Mouse (Mus musculus): ENCODE data around the gene Mrpl38. TPM values are rescaled to one million over a fixed set of nuclear protein-coding genes. Genes with fewer than 3 reads are reported as not detected.

Gene Mrpl38
- polyA plus RNA-seq, 1 experiment from 2014 or later = 110 TPM

Other genes starting within 250 kb of the Mrpl38 start
- 1.6 and 3.1 TPM in 2 replicates for gene Smim5, start 238.9 kb downstream of the Mrpl38 start, polyA plus RNA-seq (2015; fragmentation: Nextera tagmentation; extraction: Ambion mirVana)
- 33.8 and 38.6 TPM in 2 replicates for gene Smim6, start 226.9 kb downstream of the Mrpl38 start, polyA plus RNA-seq (2015; fragmentation: Nextera tagmentation; extraction: Ambion mirVana)
- 27.3 and 29.2 TPM in 2 replicates for gene Sap30bp, start 205.6 kb downstream of the Mrpl38 start, polyA plus RNA-seq (2015; fragmentation: Nextera tagmentation; extraction: Ambion mirVana)
- gene Recql5, start 205.4 kb downstream of the Mrpl38 start, polyA plus RNA-seq (2015; fragmentation: Nextera tagmentation; extraction: Ambion mirVana) = 15.7 and 16.7 TPM in 2 replicates
- gene Itgb4, start 164.2 kb downstream of the Mrpl38 start, polyA plus RNA-seq (2015; fragmentation: Nextera tagmentation; extraction: Ambion mirVana) = 11.9 and 15.2 TPM in 2 replicates
- gene Galk1, start 126.1 kb downstream of the Mrpl38 start, polyA plus RNA-seq (2015; fragmentation: Nextera tagmentation; extraction: Ambion mirVana) = 360 and 389 TPM in 2 replicates
- gene H3f3b, start 110.9 kb downstream of the Mrpl38 start, polyA plus RNA-seq (2015; fragmentation: Nextera tagmentation; extraction: Ambion mirVana) = 1,239 and 1,387 TPM in 2 replicates
- gene Unk, start 108.5 kb downstream of the Mrpl38 start, polyA plus RNA-seq (2015; fragmentation: Nextera tagmentation; extraction: Ambion mirVana) = 22.9 and 24.4 TPM in 2 replicates
- gene Unc13d, start 60.9 kb downstream of the Mrpl38 start, polyA plus RNA-seq (2015; fragmentation: Nextera tagmentation; extraction: Ambion mirVana) = 6.4 and 7.5 TPM in 2 replicates
- 135 and 160 TPM in 2 replicates for gene Wbp2, start 51.9 kb downstream of the Mrpl38 start, polyA plus RNA-seq (2015; fragmentation: Nextera tagmentation; extraction: Ambion mirVana)
- gene Trim47, start 11.7 kb downstream of the Mrpl38 start, polyA plus RNA-seq (2015; fragmentation: Nextera tagmentation; extraction: Ambion mirVana) = 13.9 and 14.7 TPM in 2 replicates
- 7.7 and 9.3 TPM in 2 replicates for gene Trim65, start 7.7 kb downstream of the Mrpl38 start, polyA plus RNA-seq (2015; fragmentation: Nextera tagmentation; extraction: Ambion mirVana)
- gene Fbf1, start 29.3 kb upstream of the Mrpl38 start, polyA plus RNA-seq (2015; fragmentation: Nextera tagmentation; extraction: Ambion mirVana) = 15.4 and 16.9 TPM in 2 replicates
- 106 and 115 TPM in 2 replicates for gene Ten1, start 60.0 kb upstream of the Mrpl38 start, polyA plus RNA-seq (2015; fragmentation: Nextera tagmentation; extraction: Ambion mirVana)
- 85.5 and 104 TPM in 2 replicates for gene Acox1, start 60.2 kb upstream of the Mrpl38 start, polyA plus RNA-seq (2015; fragmentation: Nextera tagmentation; extraction: Ambion mirVana)
- gene Evpl, start 99.2 kb upstream of the Mrpl38 start, polyA plus RNA-seq (2015; fragmentation: Nextera tagmentation; extraction: Ambion mirVana) = 1.9 and 2.5 TPM in 2 replicates
- gene Srp68, start 135.3 kb upstream of the Mrpl38 start, polyA plus RNA-seq (2015; fragmentation: Nextera tagmentation; extraction: Ambion mirVana) = 90.9 and 94.8 TPM in 2 replicates
- 0.16 and 0.31 TPM in 2 replicates for gene Galr2, start 142.1 kb upstream of the Mrpl38 start, polyA plus RNA-seq (2015; fragmentation: Nextera tagmentation; extraction: Ambion mirVana)
- 52.5 and 54.6 TPM in 2 replicates for gene Exoc7, start 168.4 kb upstream of the Mrpl38 start, polyA plus RNA-seq (2015; fragmentation: Nextera tagmentation; extraction: Ambion mirVana)
- gene Foxj1, start 196.5 kb upstream of the Mrpl38 start, polyA plus RNA-seq (2015; fragmentation: Nextera tagmentation; extraction: Ambion mirVana) = 0.27 and 0.36 TPM in 2 replicates